Mouse (Mus musculus): ENCODE measurements around the gene Nlrx1.

GRCm38 (mm10) chr9:44269077-44269476 lies 678 bp upstream of the Nlrx1 start:
- TF ChIP-seq TAL1 (IDR thresholded peaks at IDR 0.05; ENCODE audit: low read length): no peak
- TF ChIP-seq GATA1 (IDR thresholded peaks at IDR 0.05; ENCODE audit: low read length): no peak

Measured in erythroblast, embryonic 14.5 days (primary cell).